Mouse (Mus musculus): ENCODE measurements at regions not wholly inside any gene's neighbourhood (a gene's known extent, or its start where the extent isn't known, plus 50 kb on each side); places are given as distances from the start of the nearest gene placed in this dataset.
A peak's percentile ranks its signal among the peaks of the same experiment; 100 is the strongest.

DNA sequence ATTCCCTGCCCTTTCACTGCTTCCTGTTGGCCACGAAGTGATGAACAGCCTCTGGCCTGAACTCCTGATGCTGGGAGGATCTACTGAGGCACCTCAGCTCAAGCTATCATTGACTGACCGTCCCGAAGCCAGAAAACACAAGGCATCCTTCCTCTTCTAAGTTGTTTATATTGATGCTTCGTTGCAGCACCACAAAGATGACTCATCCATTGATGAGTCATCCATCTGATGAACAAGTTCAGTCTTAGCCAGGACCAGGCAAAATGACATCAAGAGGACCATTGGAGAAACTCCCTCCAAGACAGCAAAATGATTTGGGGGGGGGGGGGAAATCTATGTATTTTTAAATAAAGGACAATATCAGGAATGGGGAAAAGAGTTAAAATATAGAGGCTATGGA lies 144.5 kb downstream of the Rab28 start:
- no peak for DNase-seq (ENCODE audit: low spot score)
- H3K4me1 ChIP-seq (ENCODE audit: control insufficient read depth, insufficient read depth): no peaks in the 10 kb centered on the region
- no peaks in the 10 kb centered on the region for H3K27me3 ChIP-seq (ENCODE audit: control insufficient read depth, insufficient read depth, low read length)
- H3K4me3 ChIP-seq (ENCODE audit: low read depth, low read length): no peak overlapping the region
- no peaks in the 10 kb centered on the region for H3K9me3 ChIP-seq (replicated peaks; ENCODE audit: control insufficient read depth, low read length)
- no peak overlapping the region for H3K27ac ChIP-seq (ENCODE audit: low read depth)
- H3K9ac ChIP-seq (replicated peaks; ENCODE audit: low read depth, low read length): no peak overlapping the region
- WGBS: 54% methylated on average over 4 of the region's 4 CpGs
- H3K36me3 ChIP-seq (replicated peaks; ENCODE audit: control insufficient read depth, insufficient read depth, low read length): no peaks in the 10 kb centered on the region
- H3K4me2 ChIP-seq (ENCODE audit: low read depth, low read length): no peak overlapping the region
- no peak for TF ChIP-seq CTCF (IDR thresholded peaks at IDR 0.05; ENCODE audit: low read depth)
- no peak for TF ChIP-seq EP300 (IDR thresholded peaks at IDR 0.05; ENCODE audit: low read depth)
- ATAC-seq (ENCODE audit: insufficient read depth, low read depth): no peak

DNA sequence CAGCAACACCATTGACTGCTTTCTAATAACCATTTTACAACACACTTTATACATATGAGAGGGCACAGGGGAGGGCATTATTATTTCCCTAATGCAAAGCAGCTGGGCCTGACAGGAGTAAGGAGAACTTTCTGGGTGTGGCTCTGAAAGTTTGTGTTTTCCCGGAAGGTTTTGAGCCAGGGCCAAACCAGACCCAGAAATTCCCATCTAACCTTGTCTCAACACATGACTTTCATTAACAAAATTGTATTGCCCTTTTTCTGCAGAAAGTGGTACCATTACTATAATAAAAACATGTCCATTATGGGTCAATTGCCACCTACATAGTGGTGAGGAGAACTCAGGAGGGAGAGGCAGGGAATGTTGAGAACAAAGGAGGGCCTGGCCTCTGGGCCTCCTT lies 145.7 kb downstream of the Rab28 start:
- ATAC-seq (ENCODE audit: insufficient read depth, low read depth) (no peak), DNase-seq (ENCODE audit: low spot score) (no peak)
- H3K9me3 ChIP-seq (replicated peaks; ENCODE audit: control insufficient read depth, low read length): no peaks in the 10 kb centered on the region
- H3K27me3 ChIP-seq (ENCODE audit: control insufficient read depth, insufficient read depth, low read length): no peaks in the 10 kb centered on the region
- no peak for TF ChIP-seq CTCF (IDR thresholded peaks at IDR 0.05; ENCODE audit: low read depth)
- no peak for TF ChIP-seq EP300 (IDR thresholded peaks at IDR 0.05; ENCODE audit: low read depth)
- no peak overlapping the region for H3K27ac ChIP-seq (ENCODE audit: low read depth)
- H3K4me3 ChIP-seq (ENCODE audit: low read depth, low read length): no peak overlapping the region
- no peak overlapping the region for H3K9ac ChIP-seq (replicated peaks; ENCODE audit: low read depth, low read length)
- H3K4me1 ChIP-seq (ENCODE audit: control insufficient read depth, insufficient read depth): no peaks in the 10 kb centered on the region
- 68% methylated on average over 1 of the region's 1 CpGs for WGBS
- H3K4me2 ChIP-seq (ENCODE audit: low read depth, low read length): no peak overlapping the region
- no peaks in the 10 kb centered on the region for H3K36me3 ChIP-seq (replicated peaks; ENCODE audit: control insufficient read depth, insufficient read depth, low read length)

DNA sequence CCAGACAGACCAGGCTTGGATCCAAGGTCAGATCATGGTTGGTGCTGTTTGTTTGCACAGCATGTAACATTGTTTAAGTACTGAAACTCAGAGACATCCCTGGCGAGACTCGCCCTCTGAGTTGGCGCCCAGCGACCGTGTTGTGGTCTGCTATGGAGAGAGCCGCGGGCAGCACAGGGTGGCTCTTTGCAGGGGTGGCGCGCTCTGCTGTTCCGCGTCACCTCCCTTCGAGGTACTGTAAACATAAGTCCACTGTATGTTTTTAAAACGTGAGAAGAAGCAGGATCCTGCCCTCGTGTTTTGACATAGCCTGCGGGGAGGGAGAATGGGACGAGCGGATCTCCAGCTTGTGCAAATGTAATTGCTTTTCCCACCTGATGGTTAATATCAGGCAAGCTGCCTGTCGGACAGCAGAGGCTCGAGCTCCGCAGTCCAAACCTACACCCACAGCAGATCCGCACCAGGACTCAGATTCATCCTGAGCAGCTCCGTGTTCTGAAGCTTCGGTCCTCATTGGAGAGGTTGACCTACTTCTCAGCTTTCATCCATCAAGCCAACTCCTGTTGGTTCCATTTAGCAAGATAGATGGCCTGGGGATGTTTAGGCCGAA lies 151.2 kb downstream of the Rab28 start:
- ATAC-seq (ENCODE audit: insufficient read depth, low read depth): no peak
- no peaks in the 10 kb centered on the region for H3K36me3 ChIP-seq (replicated peaks; ENCODE audit: control insufficient read depth, insufficient read depth, low read length)
- H3K27ac ChIP-seq (ENCODE audit: low read depth): no peak overlapping the region
- no peaks in the 10 kb centered on the region for H3K4me1 ChIP-seq (ENCODE audit: control insufficient read depth, insufficient read depth)
- no peak overlapping the region; the same call in 1 of the 2 replicates for H3K4me3 ChIP-seq (ENCODE audit: low read depth, low read length)
- TF ChIP-seq CTCF (IDR thresholded peaks at IDR 0.05; ENCODE audit: low read depth) (no peak), EP300 (IDR thresholded peaks at IDR 0.05; ENCODE audit: low read depth) (no peak)
- no peak overlapping the region for H3K9ac ChIP-seq (replicated peaks; ENCODE audit: low read depth, low read length)
- H3K9me3 ChIP-seq (replicated peaks; ENCODE audit: control insufficient read depth, low read length): no peaks in the 10 kb centered on the region
- H3K4me2 ChIP-seq (ENCODE audit: low read depth, low read length): peak overlapping the region; percentile 40
- WGBS: 29% methylated on average over 24 of the region's 24 CpGs
- no peak for DNase-seq (ENCODE audit: low spot score)
- no peaks in the 10 kb centered on the region for H3K27me3 ChIP-seq (ENCODE audit: control insufficient read depth, insufficient read depth, low read length)

DNA sequence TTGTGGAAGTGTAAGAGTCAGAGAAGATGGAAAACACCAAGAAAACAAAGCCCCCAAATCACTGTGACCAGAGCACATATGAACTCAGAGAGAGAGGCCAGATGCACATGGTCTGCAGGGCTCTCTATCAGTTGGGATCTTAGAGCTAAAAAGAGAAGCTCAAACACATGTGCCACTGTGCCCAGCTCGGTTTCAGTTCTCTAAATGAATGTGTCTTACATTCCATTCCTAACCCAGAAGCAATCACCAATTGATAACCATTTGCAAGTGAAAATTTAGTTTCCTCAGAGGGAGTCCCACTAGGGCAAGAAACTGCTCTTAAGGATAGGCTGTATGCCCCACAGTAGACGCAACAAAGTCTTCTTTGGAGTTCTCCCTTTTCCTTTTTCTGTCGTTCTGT lies 153.6 kb downstream of the Rab28 start:
- no peaks in the 10 kb centered on the region for H3K27me3 ChIP-seq (ENCODE audit: control insufficient read depth, insufficient read depth, low read length)
- no peak for TF ChIP-seq CTCF (IDR thresholded peaks at IDR 0.05; ENCODE audit: low read depth)
- no peak for TF ChIP-seq EP300 (IDR thresholded peaks at IDR 0.05; ENCODE audit: low read depth)
- WGBS: 54% methylated on average over 3 of the region's 3 CpGs
- DNase-seq (ENCODE audit: low spot score) (no peak), ATAC-seq (ENCODE audit: insufficient read depth, low read depth) (no peak)
- H3K27ac ChIP-seq (ENCODE audit: low read depth): no peak overlapping the region
- no peak overlapping the region for H3K4me3 ChIP-seq (ENCODE audit: low read depth, low read length)
- H3K9ac ChIP-seq (replicated peaks; ENCODE audit: low read depth, low read length): no peak overlapping the region
- H3K4me1 ChIP-seq (ENCODE audit: control insufficient read depth, insufficient read depth): no peaks in the 10 kb centered on the region
- H3K36me3 ChIP-seq (replicated peaks; ENCODE audit: control insufficient read depth, insufficient read depth, low read length): no peaks in the 10 kb centered on the region
- no peak overlapping the region for H3K4me2 ChIP-seq (ENCODE audit: low read depth, low read length)
- no peaks in the 10 kb centered on the region for H3K9me3 ChIP-seq (replicated peaks; ENCODE audit: control insufficient read depth, low read length)

DNA sequence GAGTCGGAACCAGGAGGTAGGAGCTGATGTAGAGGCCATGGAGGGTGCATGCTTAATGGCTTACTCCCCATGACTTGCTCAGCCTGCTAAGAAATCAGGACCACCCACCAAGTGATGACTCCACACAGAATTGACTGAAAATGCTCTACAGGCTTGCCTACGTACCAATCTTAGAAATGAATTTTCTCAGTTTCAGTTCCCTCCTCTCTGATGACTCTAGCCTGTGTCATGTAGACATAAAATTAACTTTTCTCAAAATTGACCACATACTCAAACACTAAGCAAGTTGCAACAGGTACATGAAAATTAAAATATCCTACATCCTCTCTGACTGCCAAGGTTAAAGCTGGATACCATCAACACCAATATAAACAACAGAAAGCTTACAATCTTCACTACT lies 157.9 kb downstream of the Rab28 start:
- H3K4me3 ChIP-seq (ENCODE audit: low read depth, low read length): no peak overlapping the region
- no peak overlapping the region for H3K27ac ChIP-seq (ENCODE audit: low read depth)
- no peaks in the 10 kb centered on the region for H3K27me3 ChIP-seq (ENCODE audit: control insufficient read depth, insufficient read depth, low read length)
- TF ChIP-seq EP300 (IDR thresholded peaks at IDR 0.05; ENCODE audit: low read depth): no peak
- TF ChIP-seq CTCF (IDR thresholded peaks at IDR 0.05; ENCODE audit: low read depth): no peak
- H3K4me1 ChIP-seq (ENCODE audit: control insufficient read depth, insufficient read depth): no peaks in the 10 kb centered on the region
- H3K9ac ChIP-seq (replicated peaks; ENCODE audit: low read depth, low read length): no peak overlapping the region
- 59% methylated on average over 2 of the region's 2 CpGs for WGBS
- H3K36me3 ChIP-seq (replicated peaks; ENCODE audit: control insufficient read depth, insufficient read depth, low read length): no peaks in the 10 kb centered on the region
- H3K4me2 ChIP-seq (ENCODE audit: low read depth, low read length): no peak overlapping the region
- DNase-seq (ENCODE audit: low spot score) (no peak), ATAC-seq (ENCODE audit: insufficient read depth, low read depth) (no peak)
- H3K9me3 ChIP-seq (replicated peaks; ENCODE audit: control insufficient read depth, low read length): no peaks in the 10 kb centered on the region

DNA sequence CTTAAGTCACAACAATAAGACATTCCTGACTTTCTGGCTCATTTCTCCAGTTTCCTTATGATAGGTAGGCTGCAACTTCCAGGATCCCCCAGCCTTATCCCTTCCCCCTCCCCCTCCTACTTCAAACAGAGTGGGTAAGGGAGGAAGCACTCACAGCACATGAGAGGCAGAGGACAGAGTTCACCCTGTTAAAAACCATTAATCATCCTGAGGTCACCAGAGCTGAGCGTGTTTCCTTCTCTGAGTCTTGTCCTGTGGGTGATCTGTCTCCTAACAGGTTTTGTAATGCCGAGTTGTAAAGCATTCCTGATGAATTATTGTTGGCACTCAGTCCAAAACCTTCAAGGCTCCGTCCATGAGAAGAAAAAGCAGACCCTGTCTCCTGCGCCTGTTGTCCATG lies 161.0 kb downstream of the Rab28 start:
- Histone ChIP-seq H3K9ac (replicated peaks; ENCODE audit: low read depth, low read length) (no peak overlapping the region), H3K36me3 (replicated peaks; ENCODE audit: control insufficient read depth, insufficient read depth, low read length) (no peaks in the 10 kb centered on the region), H3K27ac (ENCODE audit: low read depth) (no peak overlapping the region), H3K9me3 (replicated peaks; ENCODE audit: control insufficient read depth, low read length) (no peaks in the 10 kb centered on the region), H3K4me2 (ENCODE audit: low read depth, low read length) (no peak overlapping the region), H3K4me3 (ENCODE audit: low read depth, low read length) (no peak overlapping the region), H3K27me3 (ENCODE audit: control insufficient read depth, insufficient read depth, low read length) (no peaks in the 10 kb centered on the region), H3K4me1 (ENCODE audit: control insufficient read depth, insufficient read depth) (no peaks in the 10 kb centered on the region)
- TF ChIP-seq CTCF (IDR thresholded peaks at IDR 0.05; ENCODE audit: low read depth) (no peak), EP300 (IDR thresholded peaks at IDR 0.05; ENCODE audit: low read depth) (no peak)
- DNase-seq (ENCODE audit: low spot score) (no peak), ATAC-seq (ENCODE audit: insufficient read depth, low read depth) (no peak)
- WGBS: 41% methylated on average over 4 of the region's 4 CpGs
